Mouse (Mus musculus) liver, embryonic 15.5 days (tissue): ENCODE measurements around the gene Gpr107. TPM values are rescaled to one million over a fixed set of nuclear protein-coding genes. Genes with fewer than 3 reads are reported as not detected.

Source experiments
- ATAC-seq: fragments of 200-750 bp; cut with Nextera tagmentation; 2 replicates; pipeline ENCODE4 v1.8.0; 2017; ENCODE audit warnings: moderate number of reproducible peaks, mild to moderate bottlenecking, moderate library complexity; ENCODE audit not compliant: insufficient read depth
- H3K27ac ChIP-seq: fragments of 300-500 bp; sonication (generic); replicated peaks from 2 replicates; pipeline ENCODE4 v1.5.1; 2015; ENCODE audit warnings: mild to moderate bottlenecking, inconsistent platforms
- H3K27me3 ChIP-seq: fragments of 300-500 bp; sonication (generic); 2 replicates; pipeline ENCODE4 v1.6.1; 2015; ENCODE audit warnings: mild to moderate bottlenecking, inconsistent platforms
- H3K36me3 ChIP-seq: fragments of 300-500 bp; sonication (generic); replicated peaks from 2 replicates; pipeline ENCODE4 v1.6.1; 2015; ENCODE audit warnings: moderate library complexity, mild to moderate bottlenecking, inconsistent platforms
- H3K4me1 ChIP-seq: fragments of 300-500 bp; sonication (generic); replicated peaks from 2 replicates; pipeline ENCODE4 v1.6.1; 2015; ENCODE audit warnings: inconsistent platforms
- H3K4me2 ChIP-seq: fragments of 300-500 bp; sonication (generic); 2 replicates; pipeline ENCODE4 v1.6.1; 2015; ENCODE audit warnings: moderate library complexity, mild to moderate bottlenecking, inconsistent platforms
- H3K4me3 ChIP-seq: fragments of 300-500 bp; sonication (generic); replicated peaks from 2 replicates; pipeline ENCODE4 v1.5.1; 2015; ENCODE audit warnings: mild to moderate bottlenecking, inconsistent platforms
- H3K9ac ChIP-seq: fragments of 300-500 bp; sonication (generic); 2 replicates; pipeline ENCODE4 v1.6.1; 2015; ENCODE audit warnings: moderate library complexity, mild to moderate bottlenecking, inconsistent platforms
- H3K9me3 ChIP-seq: fragments of 300-500 bp; sonication (generic); replicated peaks from 2 replicates; pipeline ENCODE4 v1.6.1; 2016; ENCODE audit warnings: inconsistent platforms
- WGBS: fragments of 180-500 bp; shearing (Covaris S2); methylation state at CpG from one replicate; pipeline ENCODE4 v1.1.7; 2015; ENCODE audit warnings: mixed read lengths; ENCODE audit not compliant: insufficient replicate concordance; 5-methylcytosine and 5-hydroxymethylcytosine counted together
- polyA plus RNA-seq: library from polyadenylated mRNA; unstranded; fragments of >200 nt; fragmentation: Nextera tagmentation; extraction: Ambion mirVana; gene quantifications from 2 replicates; pipeline ENCODE4 v1.2.1, GENCODE M21; 2015

The Gpr107 gene
- polyA plus RNA-seq, 1 experiment from 2014 or later, result 10.4 TPM

DNA sequence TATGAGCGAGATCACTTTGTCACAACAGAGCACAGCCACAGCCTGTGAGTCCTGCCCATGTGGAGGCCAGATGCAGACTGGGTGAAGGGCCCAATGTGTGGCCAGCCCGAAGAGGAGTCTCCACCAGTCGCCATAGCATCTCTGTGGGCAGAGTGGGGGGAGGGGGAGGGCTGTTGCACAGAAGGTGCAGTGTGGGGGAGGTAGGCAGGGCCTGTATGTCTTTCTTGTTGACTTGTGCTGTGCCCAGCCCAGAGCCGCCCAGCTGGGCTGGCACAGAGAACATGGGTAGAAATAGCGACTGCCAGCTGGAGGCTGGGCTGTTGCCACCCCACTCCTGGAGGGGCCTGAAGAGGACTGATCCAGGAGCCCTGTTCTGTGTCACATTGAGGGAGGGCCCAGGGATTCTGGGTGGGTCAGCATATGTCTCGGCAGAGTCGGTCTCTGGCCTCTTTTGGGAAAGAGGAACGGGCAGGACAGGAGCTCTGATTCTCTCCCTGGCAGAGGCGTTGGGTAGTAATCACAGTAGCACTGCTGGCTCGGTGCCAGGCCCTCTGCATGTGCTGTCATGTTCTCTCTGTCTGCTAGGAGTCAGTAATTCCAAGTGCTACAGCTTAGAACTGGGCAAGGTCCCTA lies 111.7 kb downstream of the Gpr107 start:
- no peak overlapping the region for H3K4me3 ChIP-seq
- H3K4me1 ChIP-seq, result peaks cover 7% of the 10 kb centered on the region
- H3K27me3 ChIP-seq, result no peaks in the 10 kb centered on the region
- 52% methylated on average over 10 of the region's 10 CpGs for WGBS
- no peaks in the 10 kb centered on the region for H3K36me3 ChIP-seq
- ATAC-seq, result no peak
- H3K27ac ChIP-seq, result no peak overlapping the region
- H3K9ac ChIP-seq, result no peak overlapping the region
- H3K9me3 ChIP-seq, result no peaks in the 10 kb centered on the region
- H3K4me2 ChIP-seq, result no peak overlapping the region

- Histone ChIP-seq H3K4me1 (no peaks in the 10 kb centered on the region), H3K9ac (no peak overlapping the region), H3K4me2 (no peak overlapping the region), H3K27me3 (no peaks in the 10 kb centered on the region), H3K36me3 (no peaks in the 10 kb centered on the region), H3K27ac (no peak overlapping the region), H3K9me3 (no peaks in the 10 kb centered on the region), H3K4me3 (no peak overlapping the region)
- ATAC-seq, result no peak
- 62% methylated on average over 6 of the region's 6 CpGs for WGBS
Observed at GRCm38 (mm10) chr2:31267447-31267846, 115.3 kb downstream of the Gpr107 start.

Other genes starting within 250 kb of the Gpr107 start
- 0.29 and 0.33 TPM in 2 replicates for gene Ptges, start 222.5 kb upstream of the Gpr107 start, polyA plus RNA-seq
- 14.6 and 16.1 TPM in 2 replicates for gene Tor1b, start 199.4 kb upstream of the Gpr107 start, polyA plus RNA-seq
- 38.9 and 39.3 TPM in 2 replicates for gene Tor1a, start 184.4 kb upstream of the Gpr107 start, polyA plus RNA-seq
- 23.1 and 24.6 TPM in 2 replicates for gene BC005624, start 170.1 kb upstream of the Gpr107 start, polyA plus RNA-seq
- 4.3 and 4.8 TPM in 2 replicates for gene Usp20, start 170.0 kb upstream of the Gpr107 start, polyA plus RNA-seq
- 5.1 and 6.1 TPM in 2 replicates for gene Fnbp1, start 10.3 kb upstream of the Gpr107 start, polyA plus RNA-seq
- gene Ncs1, start 93.5 kb downstream of the Gpr107 start, polyA plus RNA-seq, result 1.2 and 1.3 TPM in 2 replicates
- gene Hmcn2, start 162.1 kb downstream of the Gpr107 start, polyA plus RNA-seq, result 0.64 and 0.83 TPM in 2 replicates